Mouse (Mus musculus): ENCODE measurements around the gene Riox2. TPM values are rescaled to one million over a fixed set of nuclear protein-coding genes. Genes with fewer than 3 reads are reported as not detected.

Gene Riox2
- total RNA-seq (2021) (10 to 100 TPM; 15.9 to 16.6 TPM), polyA plus RNA-seq (2012; rRNA removed) (6.5 and 11.1 TPM in 2 replicates)
- long read RNA-seq, transcript Riox2-201 (10 exons, 2,159 nt) = major isoform, 14 of 17 reads
- long read RNA-seq, partial matches to known transcripts = 2 of 17 reads
- long read RNA-seq, other reads (novel, unspliced or antisense) = 1 of 17 reads

DNA sequence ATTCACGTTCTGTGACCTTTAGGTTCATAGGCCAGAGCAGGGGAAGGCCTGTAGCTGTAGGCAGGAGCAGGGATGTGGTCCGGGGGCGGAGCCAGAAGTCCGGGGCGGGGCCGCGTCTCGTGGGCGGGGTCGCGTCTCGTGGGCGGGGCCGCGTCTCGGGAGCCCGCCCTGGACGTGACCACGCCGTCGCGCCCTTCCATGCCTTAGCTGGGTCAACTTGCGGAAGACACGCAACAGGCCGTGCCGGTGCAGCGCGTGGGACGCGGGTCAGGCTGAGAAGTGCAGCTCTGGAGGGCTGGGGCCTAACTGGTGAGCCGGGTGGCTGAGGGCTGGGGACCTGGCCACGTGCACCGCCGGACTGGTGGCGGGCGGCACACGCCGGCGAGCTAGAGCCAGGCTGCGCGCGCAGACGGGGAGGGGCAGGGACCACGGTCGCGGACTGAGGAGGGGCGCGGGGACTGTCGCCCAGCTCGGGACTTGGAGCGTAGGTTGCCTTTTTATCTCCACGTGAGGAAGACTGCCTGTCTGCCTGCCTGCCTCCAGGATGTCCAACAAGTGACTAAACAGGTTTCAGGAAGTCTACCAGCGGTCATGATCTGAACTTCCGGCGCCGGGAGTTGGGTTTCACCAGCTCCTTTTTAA is at the start of gene Riox2:
Gene Riox2 (plus strand): TSS at position 139 of the 642 bp plus-strand sequence.
- peak; percentile 88 for DNase-seq
- Histone ChIP-seq H3K27ac (peak within 1 kb of the TSS; percentile 71), H3K4me1 (ENCODE audit: control insufficient read depth, insufficient read depth, low read length) (no peaks in the 10 kb centered on the region), H3K27me3 (ENCODE audit: control insufficient read depth, insufficient read depth, low read length) (no peaks in the 10 kb centered on the region), H3K9ac (ENCODE audit: low read depth, low read length) (peak within 1 kb of the TSS; percentile 80), H3K36me3 (ENCODE audit: control insufficient read depth, insufficient read depth, low read length) (no peaks in the 10 kb centered on the region; the same call in 1 of the 2 replicates), H3K4me3 (peak within 1 kb of the TSS; percentile 82), H3K79me2 (replicated peaks; ENCODE audit: control insufficient read depth, insufficient read depth, low read length) (no peaks in the 10 kb centered on the region)
- 1% methylated on average over 55 of the region's 56 CpGs for WGBS
- intact Hi-C loops (cut with DNase I) = loop anchor here (5.0 kb wide), 2 partner anchors 131 to 166 kb away; partner anchors contain the start of genes Arl6 and Crybg3
- no peak for TF ChIP-seq EP300 (IDR thresholded peaks at IDR 0.05; ENCODE audit: insufficient read depth, low read depth, low read length)
- peak; percentile 14; the same call in 1 of the 2 replicates for TF ChIP-seq CTCF (IDR thresholded peaks at IDR 0.05)
- peak; percentile 46; the same call in 1 of the 2 replicates for TF ChIP-seq POLR2A (IDR thresholded peaks at IDR 0.05; ENCODE audit: insufficient read depth, low read depth, low read length)

DNA sequence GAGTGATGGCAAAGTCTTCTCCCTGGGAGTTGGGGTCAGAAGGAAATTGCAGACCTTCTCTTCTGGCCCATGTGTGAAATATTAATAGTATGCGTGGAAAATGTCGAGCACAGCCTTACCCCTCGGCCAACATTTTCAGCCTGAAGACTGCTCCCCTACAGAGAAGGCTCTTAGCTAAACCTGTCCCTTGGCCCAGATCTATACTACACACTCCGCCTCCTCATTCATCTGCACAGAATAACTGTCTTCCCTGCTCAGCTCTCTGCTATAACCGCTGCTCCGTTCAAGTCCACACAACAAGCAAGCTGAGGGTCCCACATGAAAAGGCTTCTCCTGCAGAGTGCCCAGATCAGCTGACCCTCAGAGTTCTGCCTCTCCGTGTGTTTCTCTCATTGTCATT is 43.6 kb upstream of the Riox2 start:
- no peak for TF ChIP-seq CTCF (IDR thresholded peaks at IDR 0.05)
- TF ChIP-seq EP300 (IDR thresholded peaks at IDR 0.05; ENCODE audit: insufficient read depth, low read depth, low read length) = no peak
- TF ChIP-seq POLR2A (IDR thresholded peaks at IDR 0.05; ENCODE audit: insufficient read depth, low read depth, low read length) = no peak
- Histone ChIP-seq H3K4me1 (ENCODE audit: control insufficient read depth, insufficient read depth, low read length) (no peaks in the 10 kb centered on the region), H3K27me3 (ENCODE audit: control insufficient read depth, insufficient read depth, low read length) (no peaks in the 10 kb centered on the region), H3K79me2 (replicated peaks; ENCODE audit: control insufficient read depth, insufficient read depth, low read length) (no peaks in the 10 kb centered on the region), H3K27ac (no peak overlapping the region), H3K36me3 (ENCODE audit: control insufficient read depth, insufficient read depth, low read length) (no peaks in the 10 kb centered on the region), H3K9ac (ENCODE audit: low read depth, low read length) (no peak overlapping the region), H3K4me3 (no peak overlapping the region)
- intact Hi-C loops (cut with DNase I) = no loop called here
- DNase-seq = no peak
- 77% methylated on average over 7 of the region's 7 CpGs for WGBS

DNA sequence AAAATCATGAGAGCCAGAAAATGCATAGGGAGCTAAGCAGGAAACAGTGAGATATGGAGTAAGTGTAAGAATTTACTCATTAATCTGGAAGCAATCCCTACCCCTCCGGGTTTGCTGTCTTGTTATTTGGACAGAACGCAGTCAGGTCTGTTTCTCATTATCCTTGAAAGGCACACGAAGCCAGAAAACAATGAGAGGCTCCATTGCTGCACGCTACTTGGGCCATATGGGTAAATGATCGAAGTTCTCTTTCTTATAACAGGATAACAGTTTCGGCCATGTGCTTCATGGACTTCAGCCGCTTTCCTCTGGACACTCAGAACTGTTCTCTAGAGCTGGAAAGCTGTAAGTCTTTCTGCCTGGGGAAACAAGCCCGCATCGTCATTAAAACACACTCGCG is 38.4 kb upstream of the Riox2 start:
- 68% methylated on average over 11 of the region's 11 CpGs for WGBS
- intact Hi-C loops (cut with DNase I) = no loop called here
- Histone ChIP-seq H3K79me2 (replicated peaks; ENCODE audit: control insufficient read depth, insufficient read depth, low read length) (no peaks in the 10 kb centered on the region), H3K36me3 (ENCODE audit: control insufficient read depth, insufficient read depth, low read length) (no peaks in the 10 kb centered on the region), H3K9ac (ENCODE audit: low read depth, low read length) (no peak overlapping the region), H3K4me3 (no peak overlapping the region), H3K27ac (no peak overlapping the region), H3K4me1 (ENCODE audit: control insufficient read depth, insufficient read depth, low read length) (no peaks in the 10 kb centered on the region), H3K27me3 (ENCODE audit: control insufficient read depth, insufficient read depth, low read length) (no peaks in the 10 kb centered on the region)
- DNase-seq = no peak
- no peak for TF ChIP-seq POLR2A (IDR thresholded peaks at IDR 0.05; ENCODE audit: insufficient read depth, low read depth, low read length)
- TF ChIP-seq EP300 (IDR thresholded peaks at IDR 0.05; ENCODE audit: insufficient read depth, low read depth, low read length) = no peak
- TF ChIP-seq CTCF (IDR thresholded peaks at IDR 0.05) = no peak

DNA sequence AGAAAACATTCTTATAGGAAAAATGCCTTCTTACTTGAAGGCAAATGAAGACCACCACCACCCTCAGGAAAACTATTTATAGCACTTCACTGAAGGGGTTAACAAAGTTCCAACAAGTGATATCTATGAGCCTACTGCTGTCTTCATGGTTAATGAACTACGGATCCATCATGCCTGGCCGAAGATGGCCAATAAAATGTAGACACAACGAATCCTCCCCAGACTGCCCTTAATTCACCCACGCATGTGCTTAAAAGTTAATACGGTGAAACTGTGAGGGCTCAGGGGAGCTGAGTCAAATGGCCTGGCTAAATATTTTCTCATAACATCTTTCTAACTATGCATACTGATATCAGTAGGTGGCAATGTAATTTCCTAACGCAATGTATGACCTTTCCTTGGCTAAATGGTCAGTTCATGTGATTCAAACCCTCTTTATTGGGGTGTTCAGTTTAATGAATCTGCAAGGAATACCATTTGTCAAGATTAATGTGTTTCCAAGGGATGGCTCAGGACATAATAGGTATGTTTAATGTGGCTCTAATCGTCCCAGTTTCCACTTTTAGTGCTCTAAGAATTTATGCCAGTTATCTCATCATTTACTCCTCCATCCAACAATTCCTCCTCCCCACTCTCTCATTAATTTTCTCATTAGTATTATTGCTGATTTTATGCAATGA is 26.6 kb upstream of the Riox2 start:
- WGBS = 81% methylated on average over 7 of the region's 7 CpGs
- TF ChIP-seq POLR2A (IDR thresholded peaks at IDR 0.05; ENCODE audit: insufficient read depth, low read depth, low read length) = no peak
- TF ChIP-seq EP300 (IDR thresholded peaks at IDR 0.05; ENCODE audit: insufficient read depth, low read depth, low read length) = no peak
- TF ChIP-seq CTCF (IDR thresholded peaks at IDR 0.05) = no peak
- no peak overlapping the region for H3K27ac ChIP-seq
- no peak for DNase-seq
- no peak overlapping the region for H3K4me3 ChIP-seq
- H3K36me3 ChIP-seq (ENCODE audit: control insufficient read depth, insufficient read depth, low read length) = no peaks in the 10 kb centered on the region
- no peaks in the 10 kb centered on the region for H3K27me3 ChIP-seq (ENCODE audit: control insufficient read depth, insufficient read depth, low read length)
- intact Hi-C loops (cut with DNase I) = no loop called here
- no peaks in the 10 kb centered on the region for H3K79me2 ChIP-seq (replicated peaks; ENCODE audit: control insufficient read depth, insufficient read depth, low read length)
- no peak overlapping the region for H3K9ac ChIP-seq (ENCODE audit: low read depth, low read length)
- H3K4me1 ChIP-seq (ENCODE audit: control insufficient read depth, insufficient read depth, low read length) = no peaks in the 10 kb centered on the region

DNA sequence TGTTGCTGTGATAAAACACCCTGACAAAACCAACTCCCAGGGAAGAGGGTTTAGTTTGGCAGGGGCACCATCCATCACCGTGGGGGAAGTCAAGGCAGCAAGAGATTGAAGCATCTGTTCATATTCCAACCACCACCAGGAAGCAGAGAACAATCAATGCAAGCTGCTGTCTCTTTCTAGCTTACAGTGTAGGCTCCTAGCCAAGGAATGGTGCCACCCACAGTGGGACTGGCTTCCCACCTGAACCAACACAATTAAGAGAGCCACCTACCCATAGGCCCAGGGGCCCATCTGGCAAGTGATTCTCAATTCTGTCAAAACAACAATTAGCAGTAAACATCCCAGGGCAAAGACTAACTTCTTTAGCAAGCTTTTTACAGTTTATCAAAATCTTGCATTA is 23.4 kb upstream of the Riox2 start:
- H3K4me3 ChIP-seq = no peak overlapping the region
- WGBS = 60% methylated on average over 1 of the region's 1 CpGs
- H3K4me1 ChIP-seq (ENCODE audit: control insufficient read depth, insufficient read depth, low read length) = no peaks in the 10 kb centered on the region
- H3K9ac ChIP-seq (ENCODE audit: low read depth, low read length) = no peak overlapping the region
- no peaks in the 10 kb centered on the region for H3K36me3 ChIP-seq (ENCODE audit: control insufficient read depth, insufficient read depth, low read length)
- H3K27ac ChIP-seq = no peak overlapping the region
- H3K79me2 ChIP-seq (replicated peaks; ENCODE audit: control insufficient read depth, insufficient read depth, low read length) = no peaks in the 10 kb centered on the region
- DNase-seq = no peak
- H3K27me3 ChIP-seq (ENCODE audit: control insufficient read depth, insufficient read depth, low read length) = no peaks in the 10 kb centered on the region
- TF ChIP-seq CTCF (IDR thresholded peaks at IDR 0.05) (no peak), EP300 (IDR thresholded peaks at IDR 0.05; ENCODE audit: insufficient read depth, low read depth, low read length) (no peak), POLR2A (IDR thresholded peaks at IDR 0.05; ENCODE audit: insufficient read depth, low read depth, low read length) (no peak)
- intact Hi-C loops (cut with DNase I) = no loop called here

DNA sequence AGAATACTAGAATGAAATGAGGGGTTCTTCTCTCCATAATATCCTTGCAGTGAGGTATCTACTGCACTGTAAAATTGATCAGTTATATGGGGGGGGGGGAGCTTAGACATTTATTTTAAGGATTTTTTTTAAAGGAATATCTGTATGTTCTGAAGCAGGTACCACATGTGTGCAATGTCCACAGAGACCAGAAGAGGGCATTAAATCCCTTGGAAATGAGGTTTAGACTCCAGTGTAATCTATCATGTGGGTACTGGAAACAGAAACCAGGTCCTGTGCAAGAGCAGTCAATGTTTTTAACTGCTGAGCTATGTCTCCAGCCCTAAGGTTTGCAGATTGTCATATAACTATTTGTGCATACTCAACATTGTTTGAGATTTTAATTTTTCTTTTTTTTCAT is 22.5 kb upstream of the Riox2 start:
- Histone ChIP-seq H3K79me2 (replicated peaks; ENCODE audit: control insufficient read depth, insufficient read depth, low read length) (no peaks in the 10 kb centered on the region), H3K27me3 (ENCODE audit: control insufficient read depth, insufficient read depth, low read length) (no peaks in the 10 kb centered on the region), H3K4me1 (ENCODE audit: control insufficient read depth, insufficient read depth, low read length) (no peaks in the 10 kb centered on the region), H3K27ac (no peak overlapping the region), H3K36me3 (ENCODE audit: control insufficient read depth, insufficient read depth, low read length) (no peaks in the 10 kb centered on the region), H3K4me3 (no peak overlapping the region), H3K9ac (ENCODE audit: low read depth, low read length) (no peak overlapping the region)
- TF ChIP-seq POLR2A (IDR thresholded peaks at IDR 0.05; ENCODE audit: insufficient read depth, low read depth, low read length) = no peak
- no peak for TF ChIP-seq CTCF (IDR thresholded peaks at IDR 0.05)
- no peak for TF ChIP-seq EP300 (IDR thresholded peaks at IDR 0.05; ENCODE audit: insufficient read depth, low read depth, low read length)
- intact Hi-C loops (cut with DNase I) = no loop called here
- DNase-seq = no peak

All from heart, adult 2 months (tissue).